Mouse (Mus musculus): Measurements from ENCODE around the gene Mical2. TPM values are rescaled to one million over a fixed set of nuclear protein-coding genes. Genes with fewer than 3 reads are reported as not detected.

The Mical2 gene
- total and polyA plus RNA-seq, 3 experiments, result not detected

DNA sequence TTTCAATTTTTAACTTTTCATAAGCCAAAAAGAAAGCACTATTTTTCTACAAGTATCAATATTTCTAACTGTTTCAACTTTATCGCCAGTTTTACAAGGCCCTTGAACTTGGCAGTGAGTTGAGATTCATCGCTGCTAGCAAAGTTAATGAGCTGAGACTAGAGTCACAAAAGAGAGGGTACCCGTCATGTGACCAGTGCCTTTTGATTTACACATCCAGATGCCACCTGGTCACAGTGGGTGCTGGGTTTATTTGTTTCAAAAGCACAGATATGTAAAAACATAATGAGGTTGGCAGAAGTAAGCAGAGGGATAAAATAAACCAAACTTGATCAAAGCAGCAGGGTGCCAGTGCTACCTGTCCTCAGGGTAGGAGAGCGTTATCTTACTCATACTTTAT, 126.3 kb downstream of the Mical2 start:
- Histone ChIP-seq H3K79me2 (replicated peaks; ENCODE audit: control insufficient read depth, extremely low read depth, insufficient read depth, poor library complexity, severe bottlenecking) (no peaks in the 10 kb centered on the region), H3K36me3 (replicated peaks in 1 of 2; ENCODE audit: control insufficient read depth in 1 of 2, insufficient read depth in 1 of 2, low read length in 1 of 2) (no peaks in the 10 kb centered on the region), H3K4me3 (replicated peaks in 1 of 3; ENCODE audit: low read depth in 2 of 3, low read length in 2 of 3, poor library complexity in 1 of 3) (no peak overlapping the region), H3K9ac (ENCODE audit: insufficient read depth, low read depth) (no peak overlapping the region), H3K27ac (ENCODE audit: insufficient read depth, low read depth) (no peak overlapping the region), H3K27me3 (replicated peaks) (peaks cover 58% of the 10 kb centered on the region), H3K4me1 (ENCODE audit: control insufficient read depth in 1 of 2, insufficient read depth in 2 of 2) (no peaks in the 10 kb centered on the region), H3K4me2 (ENCODE audit: insufficient read depth, low read depth, poor library complexity, severe bottlenecking) (no peak overlapping the region), H3K9me3 (replicated peaks; ENCODE audit: low read length) (peaks cover 8% of the 10 kb centered on the region)
- dilution Hi-C loops (cut with MboI; ENCODE audit: extremely low pct_ligation_motif_present, extremely low pct_unique_long_range_greater_than_20kb, low sequenced_read_pairs) (no loop called here), in situ Hi-C loops (cut with MboI; ENCODE audit: low pct_ligation_motif_present, low pct_unique_long_range_greater_than_20kb, low sequenced_read_pairs) (no loop called here)
- TF ChIP-seq CHD2 (IDR thresholded peaks at IDR 0.05; ENCODE audit: low read length), result no peak
- TF ChIP-seq CHD1 (IDR thresholded peaks at IDR 0.05; ENCODE audit: low read depth, low read length), result no peak
- TF ChIP-seq ELF1 (IDR thresholded peaks at IDR 0.05; ENCODE audit: low read depth, low read length), result no peak
- TF ChIP-seq IRF4 (IDR thresholded peaks at IDR 0.05; ENCODE audit: low read depth, low read length), result no peak
- no peak for TF ChIP-seq MEF2A (IDR thresholded peaks at IDR 0.05; ENCODE audit: borderline replicate concordance, low read depth, low read length)
- TF ChIP-seq TBP (conservative IDR thresholded peaks at IDR 0.05; ENCODE audit: low read depth, low read length), result no peak
- TF ChIP-seq MAZ (IDR thresholded peaks at IDR 0.05; ENCODE audit: low read depth, low read length), result no peak
- no peak for TF ChIP-seq CTCF (conservative IDR thresholded peaks at IDR 0.05 in 1 of 2, IDR thresholded peaks at IDR 0.05 in 1 of 2; ENCODE audit: low read depth in 2 of 2, low read length in 2 of 2)
- no peak for TF ChIP-seq ETS1 (conservative IDR thresholded peaks at IDR 0.05; ENCODE audit: low read depth, low read length)
- no peak for TF ChIP-seq EP300 (IDR thresholded peaks at IDR 0.05; ENCODE audit: low read length)
- TF ChIP-seq BHLHE40 (IDR thresholded peaks at IDR 0.05; ENCODE audit: low read depth, low read length), result no peak
- TF ChIP-seq HCFC1 (IDR thresholded peaks at IDR 0.05; ENCODE audit: low read depth, low read length), result no peak
- TF ChIP-seq TCF12 (IDR thresholded peaks at IDR 0.05; ENCODE audit: low read depth, low read length), result no peak
- TF ChIP-seq POLR2AphosphoS2 (IDR thresholded peaks at IDR 0.05; ENCODE audit: low read depth, low read length), result no peak
- TF ChIP-seq RAD21 (IDR thresholded peaks at IDR 0.05; ENCODE audit: low read depth, low read length), result no peak
- no peak for TF ChIP-seq MAX (IDR thresholded peaks at IDR 0.05; ENCODE audit: low read length)
- no peak for TF ChIP-seq ZKSCAN1 (IDR thresholded peaks at IDR 0.05; ENCODE audit: borderline replicate concordance, low read depth, low read length)
- no peak for DNase-seq (ENCODE audit: extremely low read depth)

DNA sequence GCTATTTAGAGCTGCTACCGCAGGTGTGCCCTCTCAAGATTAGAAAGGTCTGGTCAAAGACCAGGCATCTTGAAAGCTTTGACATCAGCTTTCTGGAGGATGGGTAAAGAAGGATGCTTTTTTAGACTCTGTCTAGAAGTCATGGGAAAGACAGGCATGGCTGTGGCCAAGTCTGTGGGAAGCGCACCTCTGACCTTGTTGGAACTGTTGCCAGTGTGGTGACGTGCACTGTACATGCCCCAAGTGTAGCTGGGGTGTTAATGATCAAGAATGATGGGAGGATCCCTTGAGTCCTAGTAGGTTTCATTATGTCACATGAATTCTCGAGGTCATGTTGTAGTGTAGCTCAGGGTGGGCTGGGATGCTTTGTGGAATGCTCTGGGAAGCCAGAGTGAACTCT, 127.4 kb downstream of the Mical2 start:
- Histone ChIP-seq H3K4me2 (ENCODE audit: insufficient read depth, low read depth, poor library complexity, severe bottlenecking) (no peak overlapping the region), H3K9me3 (replicated peaks; ENCODE audit: low read length) (peaks cover 8% of the 10 kb centered on the region), H3K79me2 (replicated peaks; ENCODE audit: control insufficient read depth, extremely low read depth, insufficient read depth, poor library complexity, severe bottlenecking) (no peaks in the 10 kb centered on the region), H3K9ac (ENCODE audit: insufficient read depth, low read depth) (no peak overlapping the region), H3K36me3 (replicated peaks in 1 of 2; ENCODE audit: control insufficient read depth in 1 of 2, insufficient read depth in 1 of 2, low read length in 1 of 2) (no peaks in the 10 kb centered on the region), H3K4me3 (replicated peaks in 1 of 3; ENCODE audit: low read depth in 2 of 3, low read length in 2 of 3, poor library complexity in 1 of 3) (no peak overlapping the region), H3K4me1 (ENCODE audit: control insufficient read depth in 1 of 2, insufficient read depth in 2 of 2) (no peaks in the 10 kb centered on the region), H3K27ac (ENCODE audit: insufficient read depth, low read depth) (no peak overlapping the region), H3K27me3 (replicated peaks) (peaks cover 59% of the 10 kb centered on the region)
- dilution Hi-C loops (cut with MboI; ENCODE audit: extremely low pct_ligation_motif_present, extremely low pct_unique_long_range_greater_than_20kb, low sequenced_read_pairs), result no loop called here
- DNase-seq (ENCODE audit: extremely low read depth), result no peak
- in situ Hi-C loops (cut with MboI; ENCODE audit: low pct_ligation_motif_present, low pct_unique_long_range_greater_than_20kb, low sequenced_read_pairs), result no loop called here
- TF ChIP-seq PAX5 (IDR thresholded peaks at IDR 0.05; ENCODE audit: low read length) (no peak), CHD2 (IDR thresholded peaks at IDR 0.05; ENCODE audit: low read length) (no peak), USF1 (IDR thresholded peaks at IDR 0.05; ENCODE audit: low read depth, low read length) (no peak), ETS1 (conservative IDR thresholded peaks at IDR 0.05; ENCODE audit: low read depth, low read length) (no peak), CTCF (conservative IDR thresholded peaks at IDR 0.05 in 1 of 2, IDR thresholded peaks at IDR 0.05 in 1 of 2; ENCODE audit: low read depth in 2 of 2, low read length in 2 of 2) (no peak), ZC3H11A (IDR thresholded peaks at IDR 0.05; ENCODE audit: low read depth, low read length) (no peak), ELF1 (IDR thresholded peaks at IDR 0.05; ENCODE audit: low read depth, low read length) (no peak), GABPA (IDR thresholded peaks at IDR 0.05; ENCODE audit: insufficient replicate concordance, low read depth, low read length) (no peak), MAZ (IDR thresholded peaks at IDR 0.05; ENCODE audit: low read depth, low read length) (no peak), RAD21 (IDR thresholded peaks at IDR 0.05; ENCODE audit: low read depth, low read length) (no peak), POLR2AphosphoS2 (IDR thresholded peaks at IDR 0.05; ENCODE audit: low read depth, low read length) (no peak), MEF2A (IDR thresholded peaks at IDR 0.05; ENCODE audit: borderline replicate concordance, low read depth, low read length) (no peak)

Data from CH12.LX (cell line).